Mouse (Mus musculus) forebrain, postnatal 0 days (tissue): ENCODE measurements around the gene Ndufa13. TPM values are rescaled to one million over a fixed set of nuclear protein-coding genes. Genes with fewer than 3 reads are reported as not detected.

ENCODE experiments used
- ATAC-seq: fragments of 200-750 bp; cut with Nextera tagmentation; 2 replicates; pipeline ENCODE4 v1.8.0; 2017; ENCODE audit warnings: mild to moderate bottlenecking, moderate library complexity
- DNase-seq: peaks from one replicate; pipeline ENCODE4 v3.0.0-alpha.2; 2015
- H3K27ac ChIP-seq: fragments of 300-500 bp; sonication (generic); 2 replicates; pipeline ENCODE4 v1.5.1; 2014; ENCODE audit warnings: low read depth, mild to moderate bottlenecking, antibody characterized with exemption, low read length, moderate library complexity, mixed read lengths
- H3K27me3 ChIP-seq: fragments of 300-500 bp; sonication (generic); 2 replicates; pipeline ENCODE4 v1.6.1; 2014; ENCODE audit warnings: mild to moderate bottlenecking, low read length, mixed read lengths; ENCODE audit not compliant: insufficient read depth
- H3K36me3 ChIP-seq: fragments of 300-500 bp; sonication (generic); 2 replicates; pipeline ENCODE4 v1.6.1; 2014; ENCODE audit warnings: mild to moderate bottlenecking, moderate library complexity; ENCODE audit not compliant: insufficient read depth
- H3K4me1 ChIP-seq: fragments of 300-500 bp; sonication (generic); 2 replicates; pipeline ENCODE4 v1.6.1; 2014; ENCODE audit warnings: antibody characterized with exemption; ENCODE audit not compliant: insufficient read depth
- H3K4me2 ChIP-seq: fragments of 300-500 bp; sonication (generic); 2 replicates; pipeline ENCODE4 v1.6.1; 2014; ENCODE audit warnings: low read depth, mild to moderate bottlenecking, moderate library complexity
- H3K4me3 ChIP-seq: fragments of 300-500 bp; sonication (generic); 2 replicates; pipeline ENCODE4 v1.5.1; 2014; ENCODE audit warnings: low read depth, low read length, mixed read lengths
- H3K9ac ChIP-seq: fragments of 300-500 bp; sonication (generic); 2 replicates; pipeline ENCODE4 v1.6.1; 2014; ENCODE audit warnings: mild to moderate bottlenecking
- H3K9me3 ChIP-seq: fragments of 300-500 bp; sonication (generic); 2 replicates; pipeline ENCODE4 v1.6.1; 2016; ENCODE audit warnings: low read length
- CTCF ChIP-seq: sonication (generic); IDR thresholded peaks from 2 replicates; pipeline ENCODE4 v1.5.1; 2016; ENCODE audit warnings: antibody characterized with exemption, control low read depth, low read depth
- WGBS: fragments of 180-500 bp; shearing (Covaris S2); extraction: QIAGEN DNeasy Blood & Tissue Kit; methylation state at CpG from one replicate; pipeline ENCODE4 v1.1.7; 2014; 5-methylcytosine and 5-hydroxymethylcytosine counted together
- polyA plus RNA-seq: library from polyadenylated mRNA; unstranded; fragments of >200 nt; fragmentation: Nextera tagmentation; extraction: Ambion mirVana; gene quantifications from 2 replicates; pipeline ENCODE4 v1.2.1, GENCODE M21; 2015
- total RNA-seq: library from RNA; depleted of rRNA; stranded (reverse); fragments of >200 nt; gene quantifications from 2 replicates; pipeline ENCODE4 v1.2.3, GENCODE M21; 2014; rRNA removed

Gene Ndufa13
- total and polyA plus RNA-seq, 2 experiments from 2014 or later = 90.7 to 209 TPM

DNA sequence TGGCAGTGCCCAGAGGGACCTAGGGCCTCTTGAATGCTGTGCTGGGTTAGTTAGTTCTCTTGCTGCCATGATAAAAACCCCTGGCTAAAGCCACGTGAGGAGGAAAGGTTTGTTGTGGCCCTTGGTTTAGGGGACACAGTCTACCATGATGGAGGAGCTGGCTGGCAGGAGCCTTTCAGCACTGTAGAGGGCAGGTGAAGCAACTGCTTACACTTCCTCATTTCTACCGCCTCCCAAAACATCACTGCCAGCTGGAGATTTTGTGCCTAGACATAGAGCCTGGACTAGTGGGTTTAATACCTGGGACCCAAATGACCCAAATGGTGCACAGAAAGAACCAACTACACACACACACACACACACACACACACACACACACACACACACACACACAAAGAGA lies 41.1 kb downstream of the Ndufa13 start:
- Histone ChIP-seq H3K4me2 (no peak overlapping the region), H3K9ac (no peak overlapping the region), H3K9me3 (no peaks in the 10 kb centered on the region), H3K4me3 (no peak overlapping the region), H3K27me3 (no peaks in the 10 kb centered on the region), H3K4me1 (no peaks in the 10 kb centered on the region), H3K27ac (no peak overlapping the region), H3K36me3 (peaks cover 14% of the 10 kb centered on the region)
- DNase-seq = no peak
- no peak for TF ChIP-seq CTCF
- no peak for ATAC-seq
- WGBS = 61% methylated on average over 2 of the region's 2 CpGs

DNA sequence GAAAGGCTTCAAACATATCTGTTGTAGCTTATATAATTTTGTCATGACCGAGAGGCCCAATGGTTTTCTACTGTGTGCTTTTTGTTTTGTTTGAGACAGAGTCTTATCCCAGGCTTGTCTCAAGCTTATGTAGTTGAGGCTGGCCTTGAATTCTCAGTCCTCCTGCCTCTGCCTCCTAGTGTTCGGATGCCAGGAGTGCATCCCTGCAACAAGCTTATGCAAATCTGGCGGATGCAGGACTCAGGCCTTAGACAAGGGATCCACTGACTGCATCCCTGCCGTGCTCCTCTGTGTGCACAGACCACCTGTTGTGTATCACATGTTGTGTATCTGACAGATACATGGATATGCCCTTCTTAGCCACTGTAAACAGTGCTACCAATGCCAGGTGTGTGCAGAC lies 41.6 kb downstream of the Ndufa13 start:
- Histone ChIP-seq H3K27me3 (no peaks in the 10 kb centered on the region), H3K9ac (no peak overlapping the region), H3K4me2 (no peak overlapping the region), H3K4me1 (no peaks in the 10 kb centered on the region), H3K4me3 (no peak overlapping the region), H3K9me3 (no peaks in the 10 kb centered on the region), H3K27ac (no peak overlapping the region), H3K36me3 (peaks cover 14% of the 10 kb centered on the region)
- 53% methylated on average over 4 of the region's 4 CpGs for WGBS
- ATAC-seq = no peak
- DNase-seq = no peak
- TF ChIP-seq CTCF = peak; percentile 28; the same call in 1 of the 2 replicates

DNA sequence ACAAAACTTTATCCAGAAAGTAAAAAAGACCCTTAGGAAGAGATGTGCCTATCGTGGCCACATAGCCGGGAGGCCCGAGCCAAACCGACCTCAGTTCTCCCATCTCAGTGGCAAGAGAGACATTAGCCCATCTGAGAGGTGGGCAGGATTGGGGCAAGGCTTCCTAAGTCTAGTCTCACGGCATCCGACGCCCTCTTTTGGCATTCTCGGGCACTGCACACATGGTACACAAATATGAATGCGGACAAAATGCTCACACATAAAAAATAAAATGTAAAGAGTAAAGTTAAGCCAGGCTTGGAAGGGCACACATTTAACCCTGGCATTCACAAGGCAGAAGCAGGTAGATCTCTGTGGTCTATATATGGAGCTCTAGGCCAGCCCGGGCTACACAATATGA lies 48.5 kb downstream of the Ndufa13 start:
- Histone ChIP-seq H3K27me3 (no peaks in the 10 kb centered on the region), H3K9ac (no peak overlapping the region), H3K27ac (no peak overlapping the region), H3K4me1 (no peaks in the 10 kb centered on the region), H3K36me3 (no peaks in the 10 kb centered on the region), H3K4me3 (no peak overlapping the region), H3K4me2 (no peak overlapping the region), H3K9me3 (no peaks in the 10 kb centered on the region)
- ATAC-seq (no peak), DNase-seq (no peak)
- WGBS = 93% methylated on average over 10 of the region's 10 CpGs
- no peak for TF ChIP-seq CTCF

DNA sequence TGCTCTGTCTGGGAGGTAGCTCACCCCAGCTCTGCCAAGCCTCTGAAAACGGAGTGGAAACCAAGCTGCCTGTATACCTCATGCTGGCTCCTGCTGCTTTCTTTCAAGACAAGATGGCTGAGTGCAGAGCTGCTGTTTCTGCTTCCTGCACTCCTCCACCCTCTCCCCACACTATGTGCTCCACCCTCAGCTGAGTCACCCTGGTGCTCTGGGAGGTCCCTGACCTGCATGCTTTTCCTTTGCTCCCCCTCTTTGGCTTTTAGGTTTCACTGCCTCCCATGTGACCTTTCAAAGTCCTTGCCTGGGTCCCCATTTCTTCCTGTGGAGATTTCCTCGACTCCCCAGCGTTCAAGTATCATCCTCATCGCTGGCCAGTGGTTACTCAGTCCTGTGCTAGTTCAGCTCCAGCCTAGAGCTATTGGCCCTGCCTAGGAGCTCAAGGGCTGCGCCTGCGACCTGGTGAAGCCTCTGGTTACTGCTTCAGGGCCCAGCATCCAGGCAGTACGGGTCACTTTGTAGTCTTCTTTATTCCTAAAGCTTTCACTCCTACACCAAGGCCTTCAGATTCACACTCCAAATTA lies 51.3 kb downstream of the Ndufa13 start:
- 76% methylated on average over 7 of the region's 7 CpGs for WGBS
- TF ChIP-seq CTCF = no peak
- no peaks in the 10 kb centered on the region for H3K27me3 ChIP-seq

DNA sequence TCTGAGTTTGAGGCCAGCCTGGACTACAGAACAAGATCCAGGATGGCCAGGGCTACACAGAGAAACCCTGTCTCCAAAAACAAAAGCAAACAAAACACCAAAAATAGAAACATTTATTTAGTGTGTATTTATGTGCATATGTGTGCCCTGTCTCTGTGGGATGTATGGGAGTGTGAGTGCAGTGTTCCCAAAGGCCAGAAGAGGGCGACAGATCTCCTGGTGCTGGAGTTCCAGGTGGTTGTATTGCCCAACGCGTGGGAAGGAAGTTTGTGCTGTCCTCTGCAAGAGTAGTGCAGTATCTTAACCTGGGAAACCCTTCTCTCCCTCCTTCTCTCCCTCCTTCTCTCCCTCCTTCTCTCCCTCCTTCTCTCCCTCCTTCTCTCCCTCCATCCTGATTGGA lies 52.5 kb downstream of the Ndufa13 start:
- Histone ChIP-seq H3K27ac (no peak overlapping the region), H3K4me2 (no peak overlapping the region), H3K27me3 (no peaks in the 10 kb centered on the region), H3K36me3 (no peaks in the 10 kb centered on the region), H3K4me3 (no peak overlapping the region), H3K9ac (no peak overlapping the region), H3K9me3 (no peaks in the 10 kb centered on the region), H3K4me1 (no peaks in the 10 kb centered on the region)
- ATAC-seq (no peak), DNase-seq (no peak)
- 53% methylated on average over 3 of the region's 3 CpGs for WGBS
- TF ChIP-seq CTCF = peak; percentile 24; the same call in 1 of the 2 replicates

More for the DNA sequence above, 51.3 kb downstream of the Ndufa13 start:
- Histone ChIP-seq H3K36me3 (no peaks in the 10 kb centered on the region), H3K4me2 (no peak overlapping the region), H3K4me3 (no peak overlapping the region), H3K9me3 (no peaks in the 10 kb centered on the region), H3K9ac (no peak overlapping the region), H3K27ac (no peak overlapping the region), H3K4me1 (no peaks in the 10 kb centered on the region)
- no peak for DNase-seq
- ATAC-seq = no peak

DNA sequence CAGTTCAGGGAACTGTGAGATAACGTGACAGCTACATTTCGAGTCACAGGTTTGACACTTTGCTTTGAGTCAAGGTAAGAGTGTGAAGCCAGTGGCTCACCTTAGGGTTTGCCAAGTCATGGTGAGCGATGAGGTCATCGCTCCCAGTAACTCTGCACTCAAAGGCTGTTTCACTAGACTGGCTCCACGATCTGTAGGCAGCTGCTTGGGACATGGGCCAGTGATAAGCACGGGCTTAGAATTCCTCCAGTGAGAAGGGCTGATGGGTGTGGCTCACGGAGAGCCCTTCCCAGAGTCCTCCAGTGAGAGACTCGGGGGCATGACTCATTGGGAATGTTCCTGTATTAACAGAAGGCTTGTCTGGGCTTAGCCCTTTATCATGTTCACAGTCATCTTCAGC lies 53.4 kb downstream of the Ndufa13 start:
- H3K9me3 ChIP-seq = no peaks in the 10 kb centered on the region
- H3K9ac ChIP-seq = no peak overlapping the region
- WGBS = 94% methylated on average over 8 of the region's 8 CpGs
- H3K36me3 ChIP-seq = no peaks in the 10 kb centered on the region
- TF ChIP-seq CTCF = no peak
- H3K4me3 ChIP-seq = no peak overlapping the region
- no peak overlapping the region for H3K4me2 ChIP-seq
- DNase-seq (no peak), ATAC-seq (no peak)
- H3K4me1 ChIP-seq = no peaks in the 10 kb centered on the region
- H3K27me3 ChIP-seq = no peaks in the 10 kb centered on the region
- no peak overlapping the region for H3K27ac ChIP-seq

DNA sequence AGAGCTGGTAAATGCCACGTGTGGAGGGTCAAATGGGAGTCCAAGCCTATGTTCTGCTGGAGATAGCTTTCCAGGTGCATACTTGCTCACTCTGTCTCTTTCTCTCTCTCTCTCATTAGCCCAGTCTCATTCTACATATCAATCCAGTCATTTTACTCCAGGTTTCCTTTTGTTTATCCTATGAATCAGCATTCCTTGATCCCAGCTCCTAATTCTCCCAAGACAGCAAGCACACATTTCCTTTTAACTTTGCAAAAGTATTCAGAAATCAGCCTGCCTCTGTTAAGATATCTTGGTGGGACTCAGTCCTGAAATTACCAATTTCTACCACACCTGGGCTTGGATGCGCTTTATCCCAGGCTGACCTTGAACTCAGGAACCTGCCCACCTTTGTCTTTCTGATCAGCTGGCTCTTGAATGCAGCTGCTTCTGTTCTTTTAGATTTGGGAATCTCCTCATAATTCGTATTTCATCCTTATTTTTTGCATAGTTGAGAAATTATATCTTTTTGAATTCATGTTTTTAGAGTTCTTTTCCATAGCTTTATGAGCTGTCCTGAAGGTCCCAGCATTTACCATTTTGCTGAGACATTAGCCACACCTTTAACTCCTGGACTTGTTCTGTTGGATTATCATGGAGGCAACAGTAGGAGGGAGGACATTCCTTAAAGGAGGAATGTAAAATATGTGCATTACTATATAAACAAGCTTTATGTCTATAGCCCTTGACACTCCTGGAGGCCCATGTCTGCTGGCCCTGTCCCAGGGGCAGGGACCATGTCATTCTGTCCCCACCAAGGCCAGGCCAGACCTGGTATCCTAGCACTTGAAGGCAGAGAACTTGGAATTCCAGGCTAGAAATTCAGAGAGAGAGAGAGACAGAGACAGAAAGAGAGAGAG lies 54.9 kb downstream of the Ndufa13 start:
- H3K4me1 ChIP-seq = no peaks in the 10 kb centered on the region
- H3K27ac ChIP-seq = no peak overlapping the region
- ATAC-seq (no peak), DNase-seq (no peak)
- no peak overlapping the region for H3K9ac ChIP-seq
- 76% methylated on average over 3 of the region's 3 CpGs for WGBS
- no peak overlapping the region for H3K4me3 ChIP-seq
- no peaks in the 10 kb centered on the region for H3K36me3 ChIP-seq
- H3K4me2 ChIP-seq = no peak overlapping the region
- H3K9me3 ChIP-seq = no peaks in the 10 kb centered on the region
- no peaks in the 10 kb centered on the region for H3K27me3 ChIP-seq
- no peak for TF ChIP-seq CTCF

Other genes starting within 250 kb of the Ndufa13 start
- gene Zfp964, start 248.1 kb downstream of the Ndufa13 start, total RNA-seq = 4.9 and 5.1 TPM in 2 replicates
- gene Zfp964, start 248.1 kb downstream of the Ndufa13 start, polyA plus RNA-seq = 0.64 and 0.92 TPM in 2 replicates
- 24.5 and 34.1 TPM in 2 replicates for gene Zfp869, start 191.8 kb downstream of the Ndufa13 start, total RNA-seq
- 18.8 and 19.2 TPM in 2 replicates for gene Zfp869, start 191.8 kb downstream of the Ndufa13 start, polyA plus RNA-seq
- gene Zfp963, start 152.6 kb downstream of the Ndufa13 start, total RNA-seq = 5.0 TPM in 2 replicates
- 3.7 and 4.5 TPM in 2 replicates for gene Zfp963, start 152.6 kb downstream of the Ndufa13 start, polyA plus RNA-seq
- gene Gm20422, start 127.7 kb downstream of the Ndufa13 start, total RNA-seq = 0.23 and 3.5 TPM in 2 replicates
- 0.33 and 1.2 TPM in 2 replicates for gene Gm20422, start 127.7 kb downstream of the Ndufa13 start, polyA plus RNA-seq
- gene Atp13a1, start 111.4 kb downstream of the Ndufa13 start, total RNA-seq = 61.0 and 74.4 TPM in 2 replicates
- gene Atp13a1, start 111.4 kb downstream of the Ndufa13 start, polyA plus RNA-seq = 37.3 and 39.6 TPM in 2 replicates
- gene Zfp866, start 111.4 kb downstream of the Ndufa13 start, total RNA-seq = 47.5 and 59.2 TPM in 2 replicates
- 10.7 and 16.6 TPM in 2 replicates for gene Zfp866, start 111.4 kb downstream of the Ndufa13 start, polyA plus RNA-seq
- 47.4 and 47.6 TPM in 2 replicates for gene Gmip, start 93.9 kb downstream of the Ndufa13 start, total RNA-seq
- 33.2 and 35.0 TPM in 2 replicates for gene Gmip, start 93.9 kb downstream of the Ndufa13 start, polyA plus RNA-seq
- gene Lpar2, start 80.1 kb downstream of the Ndufa13 start, total RNA-seq = 5.6 and 6.1 TPM in 2 replicates
- gene Lpar2, start 80.1 kb downstream of the Ndufa13 start, polyA plus RNA-seq = 0.38 and 0.45 TPM in 2 replicates
- gene Pbx4, start 70.1 kb downstream of the Ndufa13 start, total RNA-seq = 23.3 and 38.8 TPM in 2 replicates
- gene Pbx4, start 70.1 kb downstream of the Ndufa13 start, polyA plus RNA-seq = 90.8 and 92.8 TPM in 2 replicates
- gene Cilp2, start 14.9 kb downstream of the Ndufa13 start, total RNA-seq = 13.5 and 13.8 TPM in 2 replicates
- 9.5 and 10.1 TPM in 2 replicates for gene Cilp2, start 14.9 kb downstream of the Ndufa13 start, polyA plus RNA-seq
- gene Tssk6, start 374 bp downstream of the Ndufa13 start, total RNA-seq = 0.95 TPM in 1 of 2 replicates, not detected in the other
- gene Tssk6, start 374 bp downstream of the Ndufa13 start, polyA plus RNA-seq = 2.9 and 4.1 TPM in 2 replicates
- 8.9 and 15.0 TPM in 2 replicates for gene Yjefn3, start 154 bp upstream of the Ndufa13 start, total RNA-seq
- 15.3 and 16.5 TPM in 2 replicates for gene Yjefn3, start 154 bp upstream of the Ndufa13 start, polyA plus RNA-seq
- gene Gatad2a, start 93.8 kb upstream of the Ndufa13 start, total RNA-seq = 22.9 and 27.8 TPM in 2 replicates
- 21.7 and 24.9 TPM in 2 replicates for gene Gatad2a, start 93.8 kb upstream of the Ndufa13 start, polyA plus RNA-seq
- 137 and 142 TPM in 2 replicates for gene Mau2, start 140.2 kb upstream of the Ndufa13 start, total RNA-seq
- gene Mau2, start 140.2 kb upstream of the Ndufa13 start, polyA plus RNA-seq = 46.6 and 56.2 TPM in 2 replicates
- 19.9 and 20.9 TPM in 2 replicates for gene Sugp1, start 140.3 kb upstream of the Ndufa13 start, total RNA-seq
- gene Sugp1, start 140.3 kb upstream of the Ndufa13 start, polyA plus RNA-seq = 41.8 and 46.1 TPM in 2 replicates
- 0.92 and 3.0 TPM in 2 replicates for gene Tm6sf2, start 170.4 kb upstream of the Ndufa13 start, total RNA-seq
- gene Tm6sf2, start 170.4 kb upstream of the Ndufa13 start, polyA plus RNA-seq = 0.18 and 0.56 TPM in 2 replicates
- gene Hapln4, start 180.9 kb upstream of the Ndufa13 start, total RNA-seq = 0.31 and 0.48 TPM in 2 replicates
- gene Hapln4, start 180.9 kb upstream of the Ndufa13 start, polyA plus RNA-seq = 0.53 and 0.71 TPM in 2 replicates
- gene Ncan, start 218.3 kb upstream of the Ndufa13 start, total RNA-seq = 316 and 372 TPM in 2 replicates
- 112 and 209 TPM in 2 replicates for gene Ncan, start 218.3 kb upstream of the Ndufa13 start, polyA plus RNA-seq
- gene Nr2c2ap, start 228.8 kb upstream of the Ndufa13 start, total RNA-seq = 6.6 and 7.2 TPM in 2 replicates
- gene Nr2c2ap, start 228.8 kb upstream of the Ndufa13 start, polyA plus RNA-seq = 55.9 and 58.0 TPM in 2 replicates
- gene Rfxank, start 236.6 kb upstream of the Ndufa13 start, total RNA-seq = 8.5 and 10.2 TPM in 2 replicates
- gene Rfxank, start 236.6 kb upstream of the Ndufa13 start, polyA plus RNA-seq = 6.0 and 7.9 TPM in 2 replicates
- gene Borcs8, start 236.9 kb upstream of the Ndufa13 start, total RNA-seq = 59.3 and 74.9 TPM in 2 replicates
- 56.5 and 64.4 TPM in 2 replicates for gene Borcs8, start 236.9 kb upstream of the Ndufa13 start, polyA plus RNA-seq
- 0.90 TPM in 1 of 2 replicates, not detected in the other for gene Mef2b, start 237.2 kb upstream of the Ndufa13 start, total RNA-seq
- gene Mef2b, start 237.2 kb upstream of the Ndufa13 start, polyA plus RNA-seq = 1.3 and 1.7 TPM in 2 replicates